10 mouse cellular contexts compared by ENCODE assay signal in the genomic region with DNA sequence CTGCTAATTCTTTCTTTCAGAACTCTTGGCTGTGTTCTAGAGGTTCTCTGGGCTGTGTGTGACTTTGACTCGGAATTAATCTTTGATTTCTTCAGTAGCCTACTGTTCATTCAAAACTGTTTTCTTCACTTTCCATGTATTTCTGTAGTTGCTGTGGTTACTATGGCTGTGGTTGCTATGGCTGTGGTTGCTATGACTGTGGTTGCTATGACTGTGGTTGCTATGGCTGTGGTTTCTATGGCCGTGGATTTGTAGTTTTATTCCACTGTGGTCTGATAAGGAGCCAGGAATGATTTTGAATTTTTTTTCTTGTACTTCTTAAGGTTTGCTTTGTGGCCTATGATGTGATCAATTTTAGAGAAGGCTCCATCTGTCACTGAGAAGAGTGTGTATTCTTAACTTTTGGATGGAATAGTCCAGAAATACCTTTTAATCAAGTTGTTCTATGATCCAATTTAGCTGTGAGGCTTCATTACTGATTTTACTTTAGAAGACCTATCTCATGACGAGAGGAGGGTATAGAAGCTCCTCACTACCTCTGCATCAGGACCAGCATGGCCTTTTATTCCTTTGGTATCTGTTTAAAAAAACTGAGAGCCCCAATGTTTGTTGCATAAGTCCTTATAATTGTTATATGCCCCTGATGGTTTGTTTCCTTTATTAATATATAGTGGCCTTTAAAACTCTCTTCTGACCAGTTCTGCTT. TPM values are rescaled to one million over a fixed set of nuclear protein-coding genes. Genes with fewer than 3 reads are reported as not detected.
A peak's percentile ranks its signal among the peaks of the same experiment; 100 is the strongest.
DNase-seq lines count a peak whose midpoint lies in the region; ATAC-seq lines count a peak whose summit lies in the region.
"Had no signal": no experiment of that assay in that cellular context is flagged by ENCODE, and none has a peak within 500 bp of the region (broad histone marks: within the 10 kb centered on the region; RNA-seq: fewer than 3 reads in every experiment).

No protein-coding gene starts in this region.

- H3K4me1 ChIP-seq in hindbrain, embryonic 14.5 days (replicated peaks; ENCODE audit: control insufficient read depth, insufficient read depth, low read length), result peaks cover 18% of the 10 kb centered on the region
- H3K4me1 ChIP-seq in midbrain, embryonic 11.5 days (ENCODE audit: control insufficient read depth, insufficient read depth, low read length), result peaks cover 3% of the 10 kb centered on the region; the same call in 1 of the 2 replicates
- no peaks in the 10 kb centered on the region for H3K4me1 ChIP-seq in intestine, embryonic 15.5 days (replicated peaks)

- peak; percentile 18 for DNase-seq in 416B (ENCODE audit: low read depth)
- peak; percentile 19 for DNase-seq in embryo, embryonic 9.5 days (ENCODE audit: extremely low spot score)
- DNase-seq in hindbrain, embryonic 14.5 days (ENCODE audit: low spot score), result peak; percentile 85
- peak; percentile 95 for DNase-seq in midbrain, embryonic 11.5 days (ENCODE audit: low spot score, missing footprints)
- no peak for DNase-seq in gastrocnemius, postnatal 4 days (ENCODE audit: low spot score in 2 of 2)
- DNase-seq in lung, postnatal 25 days (ENCODE audit: low spot score), result no peak
- no peak for DNase-seq in spleen, postnatal 4 days (ENCODE audit: low spot score in 2 of 2)

- peak; percentile 94 for ATAC-seq in hindbrain, embryonic 14.5 days (ENCODE audit: low FRiP score)
- ATAC-seq in midbrain, embryonic 11.5 days (ENCODE audit: low FRiP score), result peak; percentile 83
- ATAC-seq in intestine, embryonic 15.5 days, result no peak

- no peak overlapping the region for H3K9ac ChIP-seq in hindbrain, embryonic 14.5 days
- H3K9ac ChIP-seq in midbrain, embryonic 11.5 days (ENCODE audit: low read length), result no peak overlapping the region
- H3K9ac ChIP-seq in intestine, embryonic 15.5 days, result no peak overlapping the region
- H3K9ac ChIP-seq: liver, embryonic 14.5 days had no signal

- H3K36me3 ChIP-seq in hindbrain, embryonic 14.5 days (replicated peaks; ENCODE audit: control insufficient read depth, insufficient read depth), result no peaks in the 10 kb centered on the region
- H3K36me3 ChIP-seq in midbrain, embryonic 11.5 days (ENCODE audit: control insufficient read depth, insufficient read depth, low read length), result no peaks in the 10 kb centered on the region
- H3K36me3 ChIP-seq in intestine, embryonic 15.5 days, result no peaks in the 10 kb centered on the region

- H3K27me3 ChIP-seq in hindbrain, embryonic 14.5 days (ENCODE audit: control insufficient read depth, insufficient read depth, low read length), result no peaks in the 10 kb centered on the region
- H3K27me3 ChIP-seq in midbrain, embryonic 11.5 days (ENCODE audit: control insufficient read depth, insufficient read depth, low read length), result no peaks in the 10 kb centered on the region
- H3K27me3 ChIP-seq in intestine, embryonic 15.5 days (replicated peaks), result no peaks in the 10 kb centered on the region

- no peaks in the 10 kb centered on the region for H3K9me3 ChIP-seq in hindbrain, embryonic 14.5 days (ENCODE audit: control insufficient read depth, low read length)
- no peaks in the 10 kb centered on the region for H3K9me3 ChIP-seq in midbrain, embryonic 11.5 days (ENCODE audit: control insufficient read depth, low read length)
- no peaks in the 10 kb centered on the region for H3K9me3 ChIP-seq in intestine, embryonic 15.5 days

- H3K4me2 ChIP-seq in hindbrain, embryonic 14.5 days (replicated peaks), result no peak overlapping the region
- no peak overlapping the region for H3K4me2 ChIP-seq in midbrain, embryonic 11.5 days
- no peak overlapping the region for H3K4me2 ChIP-seq in intestine, embryonic 15.5 days (replicated peaks)

- H3K27ac ChIP-seq in hindbrain, embryonic 14.5 days, result peak overlapping the region; percentile 54; the same call in 1 of the 2 replicates
- H3K27ac ChIP-seq in midbrain, embryonic 11.5 days (ENCODE audit: low read depth, low read length), result no peak overlapping the region
- no peak overlapping the region for H3K27ac ChIP-seq in intestine, embryonic 15.5 days
- H3K27ac ChIP-seq: liver, embryonic 14.5 days had no signal

- no peak overlapping the region for H3K4me3 ChIP-seq in hindbrain, embryonic 14.5 days (replicated peaks; ENCODE audit: low read length)
- H3K4me3 ChIP-seq in midbrain, embryonic 11.5 days (ENCODE audit: low read depth, low read length), result no peak overlapping the region
- H3K4me3 ChIP-seq in intestine, embryonic 15.5 days (replicated peaks), result no peak overlapping the region

- 25% methylated on average over 3 of the region's 3 CpGs for WGBS in hindbrain, embryonic 14.5 days
- 32% methylated on average over 3 of the region's 3 CpGs for WGBS in midbrain, embryonic 11.5 days
- 43% methylated on average over 3 of the region's 3 CpGs for WGBS in intestine, embryonic 15.5 days

RNA-seq across cellular contexts. Expression of a gene that starts 16.6 kb away (rescaled TPM):
- polyA plus RNA-seq in hindbrain, embryonic 14.5 days (2014; fragmentation: Nextera tagmentation; extraction: Ambion mirVana), result 1.4 and 1.8 TPM in 2 replicates
- not detected in 2 replicates for polyA plus RNA-seq in midbrain, embryonic 11.5 days (2014; fragmentation: Nextera tagmentation; extraction: Ambion mirVana)
- 0.15 and 0.21 TPM in 2 replicates for polyA plus RNA-seq in intestine, embryonic 15.5 days (2015; fragmentation: Nextera tagmentation; extraction: Ambion mirVana)
- total RNA-seq in gastrocnemius, postnatal 4 days (2021), result under 1 TPM in 1 of 2 experiments, not detected in 1; 0.34 TPM
- polyA plus RNA-seq: heart, embryonic 14.5 days had no signal

Comparison
In these comparisons a context has a peak if more than half of its experiments do, and no peak if none do; other contexts are left out.
1. DNase-seq: peak in 416B (single experiment), embryo, embryonic 9.5 days (single experiment), hindbrain, embryonic 14.5 days (single experiment) and midbrain, embryonic 11.5 days (single experiment); none in gastrocnemius, postnatal 4 days (0 of 2), lung, postnatal 25 days (single experiment) and spleen, postnatal 4 days (0 of 2).